Mouse (Mus musculus): ENCODE data around the gene Fam196b.

Fam196b gene

DNA sequence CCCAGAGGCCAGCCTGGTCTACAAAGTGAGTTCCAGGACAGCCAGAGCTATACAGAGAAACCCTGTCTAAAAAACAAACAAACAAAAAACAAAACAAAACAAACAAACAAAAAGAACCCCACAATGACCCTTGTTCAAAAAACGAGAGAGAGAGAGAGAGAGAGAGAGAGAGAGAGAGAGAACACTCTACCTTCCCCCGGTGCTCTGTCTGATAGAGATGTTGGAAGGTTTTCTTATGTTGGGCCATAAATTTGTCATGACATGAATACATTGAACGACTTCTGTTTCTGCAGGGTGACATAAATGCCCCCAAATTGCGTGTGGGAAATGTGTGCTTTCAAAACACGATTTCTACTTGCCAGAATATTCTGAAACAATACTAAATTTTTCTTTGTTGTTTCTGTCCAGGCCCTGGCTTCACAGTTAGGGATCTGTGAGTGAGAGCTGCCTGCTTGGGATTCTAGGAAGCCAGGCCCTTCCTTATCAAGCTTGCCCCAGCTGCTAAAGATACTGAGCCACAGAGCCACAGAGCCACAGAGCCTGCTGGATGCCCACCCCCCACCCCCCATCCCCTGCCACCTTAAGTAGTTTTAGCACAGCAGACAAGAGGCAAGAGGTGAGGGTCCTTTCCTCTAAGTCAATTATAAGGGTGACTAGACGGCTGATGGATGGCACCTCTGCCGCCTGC is 17.9 kb downstream of the Fam196b start:
- no peak for DNase-seq (ENCODE audit: low read depth, low spot score)

- peak; percentile 59 for DNase-seq (ENCODE audit: low read depth, low spot score)
Observed at GRCm38 (mm10) chr11:34337907-34338306, 23.3 kb downstream of the Fam196b start.

GRCm38 (mm10) chr11:34339693-34340092 is 25.1 kb downstream of the Fam196b start:
- DNase-seq (ENCODE audit: low read depth, low spot score) = no peak

GRCm38 (mm10) chr11:34343742-34344307 is 29.2 kb downstream of the Fam196b start:
- DNase-seq (ENCODE audit: low read depth, low spot score) = no peak

DNA sequence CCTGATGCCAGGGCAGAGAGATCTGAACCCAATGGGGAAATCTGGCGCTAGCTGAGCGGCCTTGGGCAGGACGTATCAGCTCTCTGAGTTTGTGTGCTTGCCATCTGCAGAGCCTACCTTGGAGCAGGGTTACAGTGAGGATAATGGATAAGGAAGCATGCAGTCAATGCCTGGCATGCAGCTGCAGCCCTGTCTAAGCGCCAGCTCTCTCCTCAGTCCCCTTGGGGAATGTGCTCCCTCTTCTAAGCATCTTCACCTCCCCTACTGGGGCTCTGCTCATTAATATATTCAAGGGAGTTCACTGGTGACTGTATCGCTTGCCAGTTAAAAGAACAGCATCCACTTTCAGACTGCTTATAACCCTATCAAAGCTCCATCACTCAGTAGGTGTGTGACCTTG is 29.7 kb downstream of the Fam196b start:
- no peak for DNase-seq (ENCODE audit: low read depth, low spot score)

DNA sequence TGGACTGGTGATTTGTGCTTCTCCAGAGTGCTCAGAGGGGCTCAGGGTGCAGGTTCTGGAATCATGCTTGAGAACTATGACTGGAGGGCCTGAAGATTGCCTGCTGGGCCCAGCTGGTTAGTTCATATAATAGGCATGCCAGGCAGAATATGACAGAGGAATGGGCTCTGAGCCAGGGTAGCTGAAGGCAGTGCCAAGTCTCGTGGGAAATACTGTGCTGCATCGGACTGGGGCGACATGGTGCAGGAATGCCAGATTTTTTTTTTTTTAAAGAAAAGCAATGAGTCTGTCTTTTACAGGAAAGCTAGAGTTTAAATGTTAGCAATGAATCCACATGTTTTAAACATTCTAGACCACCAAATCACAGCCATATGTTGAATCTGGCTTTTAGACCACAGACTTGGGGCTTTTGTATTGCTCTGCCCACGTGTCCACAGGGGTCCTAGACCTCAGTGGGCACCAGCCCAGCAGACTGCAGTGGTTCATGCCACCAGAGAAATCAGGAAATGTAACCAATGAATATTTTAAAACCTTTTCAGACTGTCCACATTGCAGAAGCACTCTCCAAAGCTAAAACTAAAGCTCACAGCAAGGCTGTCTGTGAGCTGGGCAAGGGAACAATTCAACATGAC is 33.8 kb downstream of the Fam196b start:
- DNase-seq (ENCODE audit: low read depth, low spot score) = no peak

DNA sequence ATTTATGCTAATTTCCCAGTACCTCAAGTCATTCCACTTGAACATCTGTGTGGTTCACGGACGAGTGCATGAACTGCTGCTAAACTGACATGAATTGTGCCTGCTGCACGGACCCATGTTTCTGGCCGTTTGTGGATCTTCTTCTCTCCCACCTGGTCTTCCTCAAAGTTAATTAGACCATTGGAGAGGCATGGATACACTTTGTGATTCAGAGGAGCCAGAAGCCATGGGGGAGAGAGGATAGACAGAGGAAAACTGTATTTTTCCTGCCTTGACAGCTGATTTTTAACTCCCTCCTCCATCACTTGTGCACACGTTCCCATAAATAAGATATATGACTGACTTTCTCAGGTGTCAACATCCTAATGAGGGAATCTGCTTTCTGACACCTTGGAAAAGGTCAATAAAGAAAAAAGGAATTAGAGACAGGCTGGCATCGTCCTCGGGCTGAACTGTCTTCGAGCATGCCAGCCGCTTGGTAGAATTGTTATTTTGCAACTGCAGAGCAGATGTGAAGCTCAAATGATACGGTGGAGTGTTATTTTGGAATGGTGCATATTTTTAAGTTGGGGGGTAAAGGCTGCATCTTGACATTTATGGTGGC is 34.9 kb downstream of the Fam196b start:
- no peak for DNase-seq (ENCODE audit: low read depth, low spot score)

DNA sequence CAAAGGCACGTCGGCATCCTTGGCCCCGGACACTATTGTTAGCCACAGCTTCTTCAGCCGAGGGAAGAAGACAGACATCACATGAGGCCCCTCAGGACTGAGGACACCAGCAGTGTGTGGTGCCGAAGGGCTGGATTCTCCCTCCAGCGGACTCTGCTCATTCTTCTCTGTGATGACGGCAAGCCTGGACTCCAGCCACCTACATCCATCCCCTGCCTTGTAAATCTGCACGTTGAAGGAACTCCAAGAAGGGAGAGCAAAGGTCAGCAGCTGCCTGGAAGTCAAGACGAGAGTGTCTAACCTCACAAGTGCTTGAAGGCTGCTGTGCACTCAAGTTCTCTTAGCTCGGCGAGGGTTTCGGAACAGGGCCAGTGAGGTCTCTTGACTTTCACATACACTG is 40.8 kb downstream of the Fam196b start:
- DNase-seq (ENCODE audit: low read depth, low spot score) = no peak

DNA sequence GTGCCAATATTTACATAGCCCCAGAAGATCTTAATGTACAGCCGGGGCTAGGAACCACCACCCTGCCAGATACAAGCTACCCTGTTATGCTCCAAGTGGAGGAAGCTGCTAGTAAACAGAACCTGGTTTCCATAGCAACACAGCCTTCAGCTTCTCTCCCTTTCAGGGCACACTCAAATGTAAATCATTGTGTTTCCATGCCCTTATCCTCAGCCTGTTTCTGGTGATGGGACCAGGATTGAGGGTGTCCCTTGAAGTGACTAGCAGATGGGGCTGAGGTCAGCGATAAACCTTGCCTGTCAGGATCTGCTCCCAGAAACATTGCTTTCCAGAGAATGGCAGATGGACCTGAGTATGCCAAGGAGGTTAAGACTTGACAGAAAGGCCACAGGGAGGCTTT is 41.5 kb downstream of the Fam196b start:
- peak; percentile 17 for DNase-seq (ENCODE audit: low read depth, low spot score)

DNA sequence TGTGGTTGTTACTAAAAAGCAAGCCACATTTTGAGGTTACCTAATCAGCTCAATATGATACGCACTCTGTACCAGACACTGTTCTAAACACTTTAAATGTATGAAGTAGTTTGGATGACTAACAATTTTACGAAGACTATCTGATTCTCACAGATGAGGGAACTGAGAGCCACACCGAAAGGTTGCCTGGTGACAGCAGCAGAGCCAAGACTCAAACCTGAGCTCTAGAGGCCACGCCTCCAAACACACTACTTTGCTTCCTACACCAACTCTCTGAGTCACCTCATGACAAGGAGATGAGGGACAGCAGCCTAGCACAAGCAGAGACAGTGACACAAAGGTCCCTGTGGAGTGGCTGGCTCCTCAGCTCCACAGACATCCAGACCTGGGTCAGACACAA is 57.6 kb downstream of the Fam196b start:
- no peak for DNase-seq (ENCODE audit: low read depth, low spot score)

DNA sequence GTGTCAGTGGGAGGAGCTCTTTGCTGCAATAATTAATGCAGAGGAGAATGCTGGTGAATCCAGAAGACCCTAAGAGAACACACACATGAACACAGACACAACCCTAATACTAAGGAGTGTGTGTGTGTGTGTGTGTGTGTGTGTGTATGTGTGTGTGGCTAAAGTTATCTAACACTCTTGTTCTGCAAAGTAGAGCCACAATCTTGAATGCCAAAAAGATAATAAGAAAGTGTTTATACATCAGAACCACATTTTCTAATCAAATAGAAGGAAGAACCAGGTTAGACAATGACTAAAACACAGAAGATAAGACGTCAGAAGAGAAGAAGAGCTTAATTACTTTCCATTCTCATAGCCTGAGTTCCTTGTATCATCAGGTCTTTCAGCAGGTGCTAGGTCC is 60.9 kb downstream of the Fam196b start:
- no peak for DNase-seq (ENCODE audit: low read depth, low spot score)

GRCm38 (mm10) chr11:34377649-34378048 is 63.0 kb downstream of the Fam196b start:
- DNase-seq (ENCODE audit: low read depth, low spot score) = no peak

- DNase-seq (ENCODE audit: low read depth, low spot score) = no peak
Observed at GRCm38 (mm10) chr11:34383501-34383900, 68.9 kb downstream of the Fam196b start.

- no peak for DNase-seq (ENCODE audit: low read depth, low spot score)
Observed at GRCm38 (mm10) chr11:34384178-34384577, 69.6 kb downstream of the Fam196b start.

DNA sequence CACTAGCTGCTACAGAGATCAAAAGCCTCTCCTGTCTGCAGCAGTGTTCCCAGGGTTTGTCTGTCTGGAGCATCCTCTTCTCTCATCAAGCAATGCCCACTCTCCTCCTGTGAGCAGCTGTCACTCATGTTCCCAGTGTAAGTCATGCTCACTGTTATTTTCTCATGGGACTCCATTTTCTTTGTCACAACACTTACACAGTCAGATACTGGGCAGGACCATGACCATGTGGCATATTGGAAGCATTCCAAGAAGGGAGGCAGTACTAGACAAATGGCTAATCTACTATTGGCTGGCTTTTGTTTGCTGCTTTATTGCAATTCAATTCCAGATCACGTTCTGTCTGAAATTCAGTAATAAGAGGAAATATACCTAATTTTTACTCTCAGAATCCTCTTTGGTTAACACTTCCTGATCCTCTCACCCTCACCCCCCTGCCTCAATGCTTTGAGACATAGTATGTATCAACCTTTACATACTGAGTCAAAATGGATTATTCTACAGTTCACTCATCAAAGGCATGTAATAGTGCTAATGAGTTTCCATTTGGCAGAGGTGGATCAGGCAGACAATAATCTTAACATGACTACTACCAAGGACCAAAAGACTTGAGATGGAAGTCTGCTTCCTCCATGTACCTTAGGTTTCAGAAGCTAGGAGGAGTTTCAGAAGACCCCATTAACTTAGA is 70.5 kb downstream of the Fam196b start:
- DNase-seq (ENCODE audit: low read depth, low spot score) = no peak

DNA sequence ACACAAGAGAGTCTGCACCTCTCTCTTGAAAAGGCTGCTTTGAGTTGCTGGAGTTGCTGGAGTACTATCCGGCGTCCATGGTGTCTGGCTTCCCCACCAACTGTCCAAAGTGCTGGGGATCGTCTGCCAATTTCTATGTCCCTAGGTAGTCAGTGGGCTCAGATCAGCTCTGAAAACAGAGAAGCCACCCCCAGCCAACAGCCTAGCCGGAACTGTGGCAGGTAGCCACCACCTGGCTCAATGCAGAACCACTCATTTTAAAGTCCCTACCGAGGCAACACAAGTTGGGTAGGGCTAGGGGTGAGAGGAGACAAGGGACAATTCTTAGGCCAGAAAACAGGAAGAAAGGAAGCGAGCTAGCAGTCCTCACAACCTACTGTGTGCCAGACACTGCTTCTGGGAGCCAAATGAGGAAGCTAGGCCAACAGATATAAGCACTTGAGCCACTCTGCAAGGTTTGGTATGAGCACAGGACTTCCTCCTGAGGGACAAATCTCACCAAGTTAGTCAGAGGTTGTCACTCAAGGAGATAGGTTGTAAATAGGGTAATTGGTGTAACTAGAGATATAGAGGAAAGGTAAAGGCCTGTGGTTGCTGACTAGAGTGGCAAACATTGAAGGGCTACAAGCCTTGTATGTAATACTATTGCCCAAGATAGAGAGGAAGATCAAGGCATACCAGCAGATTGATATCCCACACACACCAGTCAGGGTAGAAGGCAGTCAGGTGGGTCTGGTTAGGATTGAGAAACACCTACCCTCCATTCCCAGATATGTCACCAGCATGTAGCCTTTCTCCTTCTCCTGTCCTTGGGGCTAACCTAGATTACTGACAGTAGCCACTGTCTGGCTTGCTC is 74.9 kb downstream of the Fam196b start:
- DNase-seq (ENCODE audit: low read depth, low spot score) = no peak

- no peak for DNase-seq (ENCODE audit: low read depth, low spot score)
Observed at GRCm38 (mm10) chr11:34392105-34392504, 77.5 kb downstream of the Fam196b start.

DNA sequence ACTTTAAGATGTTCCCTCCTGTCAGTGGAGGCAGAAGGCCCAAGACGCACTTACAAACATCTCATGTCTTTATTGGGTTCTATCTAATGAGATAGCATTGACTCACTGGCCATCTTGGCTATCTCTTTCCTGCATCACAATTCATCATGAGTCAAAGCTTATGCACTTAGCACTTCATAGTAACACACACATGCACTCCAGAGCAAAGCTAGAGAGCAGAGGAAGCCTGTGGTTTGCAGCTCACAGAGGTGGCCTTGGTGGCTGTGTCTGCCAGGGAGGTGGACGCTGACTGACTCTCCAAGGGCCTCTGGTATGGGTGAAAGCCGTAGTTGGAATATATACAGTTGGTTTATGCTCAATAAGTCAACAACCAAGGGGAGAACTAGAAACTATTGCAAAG is 81.2 kb downstream of the Fam196b start:
- no peak for DNase-seq (ENCODE audit: low read depth, low spot score)

DNA sequence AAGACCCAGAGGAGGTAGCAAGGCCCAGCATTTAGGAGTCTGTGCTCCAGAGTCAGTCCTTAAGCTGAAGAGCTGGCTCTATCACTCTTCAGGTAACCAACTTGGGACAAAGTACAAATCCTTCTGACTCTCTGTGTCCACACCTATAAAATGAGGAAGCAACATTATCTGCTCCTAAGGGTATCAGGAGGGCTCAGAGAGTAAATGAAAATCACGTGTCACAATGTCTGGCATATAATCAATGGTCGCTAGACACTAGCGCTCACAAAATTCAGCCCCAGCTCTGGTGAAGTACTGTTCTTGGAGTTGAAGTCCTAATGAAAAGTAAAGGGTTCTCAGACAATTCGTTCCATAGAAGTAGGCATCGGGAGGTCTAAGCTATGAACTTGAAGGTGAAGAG is 83.0 kb downstream of the Fam196b start:
- no peak for DNase-seq (ENCODE audit: low read depth, low spot score)

DNA sequence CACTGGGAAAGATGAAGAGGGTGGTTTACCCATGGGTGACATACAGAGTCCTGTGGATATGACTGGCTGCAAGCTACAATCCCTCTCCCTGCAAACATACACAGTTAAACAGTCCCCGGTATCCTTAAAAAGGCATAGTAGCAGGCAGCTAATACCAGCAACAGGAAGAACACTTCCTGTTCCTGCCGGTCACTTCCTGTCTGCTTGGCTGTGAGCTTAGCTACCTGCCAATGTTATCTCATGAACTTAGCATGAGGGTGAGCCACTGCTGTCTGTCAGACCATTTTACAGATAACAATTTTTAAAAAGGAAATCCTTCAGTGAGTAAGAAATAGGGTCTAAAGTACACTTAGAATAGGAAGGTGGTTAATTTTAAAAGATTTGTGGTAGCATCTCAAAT is 83.9 kb downstream of the Fam196b start:
- no peak for DNase-seq (ENCODE audit: low read depth, low spot score)

DNA sequence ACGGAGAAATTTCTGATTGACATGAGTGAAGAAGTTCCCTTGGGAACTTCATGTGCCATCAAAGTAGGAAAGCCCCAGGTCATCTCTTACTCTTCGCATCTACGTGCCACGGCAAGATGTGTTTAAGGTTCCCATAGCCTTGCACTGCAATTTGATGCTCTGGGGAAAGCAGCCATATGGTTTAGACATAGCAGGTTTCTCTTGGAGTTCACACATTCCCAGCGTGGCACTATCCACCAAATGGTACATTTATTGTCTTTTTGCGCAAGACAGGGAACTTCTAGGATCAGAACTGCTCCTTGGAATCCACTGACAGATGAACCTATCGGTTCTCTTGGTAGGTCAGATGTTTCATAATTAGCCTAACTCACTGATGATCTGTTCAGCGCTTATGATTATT is 86.7 kb downstream of the Fam196b start:
- no peak for DNase-seq (ENCODE audit: low read depth, low spot score)
